Mouse (Mus musculus) T-helper 17 cell (primary cell): ENCODE measurements at regions not wholly inside any gene's neighbourhood (a gene's known extent, or its start where the extent isn't known, plus 50 kb on each side); places are given as distances from the start of the nearest gene placed in this dataset.

Experiments
- in situ Hi-C, 2 experiments: fragments of 300-600 bp; cut with MboI, MseI; formaldehyde crosslinking; loops; 1 replicate in 1 of 2; 2 replicates in 1 of 2; pipeline ENCODE4 v1.15.1; 2025; ENCODE audit warnings: high pct_unique_total_duplicates in 2 of 2

DNA sequence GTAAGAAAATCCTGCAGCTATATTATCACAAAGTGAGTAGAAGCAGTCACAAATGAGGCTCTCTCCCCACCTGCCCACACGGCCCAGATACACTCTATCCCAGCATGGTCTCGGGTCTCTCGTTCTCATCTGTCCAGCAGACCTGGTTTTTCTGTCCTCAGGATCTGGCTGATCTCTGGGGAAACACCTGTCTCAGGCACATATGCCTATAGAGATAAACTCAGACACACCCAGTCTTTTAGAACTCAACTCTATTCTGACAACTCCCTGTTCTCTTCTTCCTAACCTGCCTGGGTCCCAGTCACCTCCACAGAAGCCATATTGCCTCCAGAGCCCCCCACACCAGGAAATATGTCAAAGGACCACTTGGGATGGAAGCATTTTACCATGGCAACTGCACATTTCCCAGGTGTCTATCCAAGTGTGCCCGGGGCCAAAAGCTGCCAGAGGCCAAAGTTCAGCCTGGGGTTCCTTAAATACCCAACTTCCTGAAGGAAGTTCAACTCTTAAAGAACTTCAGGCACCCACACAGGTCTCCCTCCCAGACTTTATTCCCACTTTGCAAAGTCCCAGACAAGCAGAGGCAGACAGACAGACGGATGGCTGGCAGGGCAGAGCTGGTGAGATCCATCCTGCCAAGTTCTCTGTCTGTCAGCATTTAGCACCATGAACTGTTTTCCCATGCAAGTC lies 279.0 kb downstream of the Cdh26 start:
- in situ Hi-C loops = loop anchor here in 1 of 2 experiments (25.0 kb wide), 1 partner anchor 1828 kb away; no protein-coding TSS in a partner anchor

DNA sequence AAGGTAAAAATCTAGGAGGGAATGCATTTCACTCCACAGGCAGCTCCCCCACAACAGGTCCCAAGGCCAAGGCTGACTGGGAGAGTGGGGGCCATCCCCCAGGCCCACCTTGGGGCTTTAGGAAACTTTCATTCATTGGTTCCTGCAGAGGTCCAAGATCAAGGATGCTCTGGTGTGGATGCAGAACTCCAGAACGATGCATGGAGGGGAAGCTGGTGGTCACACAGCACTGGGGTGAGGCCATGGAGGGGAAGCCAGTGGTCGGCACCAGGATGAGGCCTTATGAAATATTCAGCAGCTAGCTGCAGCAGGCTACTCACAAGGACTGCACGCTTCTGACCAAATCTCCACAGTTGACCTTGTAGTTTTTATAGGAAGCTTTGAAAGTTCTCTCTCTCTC lies 279.7 kb downstream of the Cdh26 start:
- in situ Hi-C loops = loop anchor here in 1 of 2 experiments (25.0 kb wide), 1 partner anchor 1827 kb away; no protein-coding TSS in a partner anchor

DNA sequence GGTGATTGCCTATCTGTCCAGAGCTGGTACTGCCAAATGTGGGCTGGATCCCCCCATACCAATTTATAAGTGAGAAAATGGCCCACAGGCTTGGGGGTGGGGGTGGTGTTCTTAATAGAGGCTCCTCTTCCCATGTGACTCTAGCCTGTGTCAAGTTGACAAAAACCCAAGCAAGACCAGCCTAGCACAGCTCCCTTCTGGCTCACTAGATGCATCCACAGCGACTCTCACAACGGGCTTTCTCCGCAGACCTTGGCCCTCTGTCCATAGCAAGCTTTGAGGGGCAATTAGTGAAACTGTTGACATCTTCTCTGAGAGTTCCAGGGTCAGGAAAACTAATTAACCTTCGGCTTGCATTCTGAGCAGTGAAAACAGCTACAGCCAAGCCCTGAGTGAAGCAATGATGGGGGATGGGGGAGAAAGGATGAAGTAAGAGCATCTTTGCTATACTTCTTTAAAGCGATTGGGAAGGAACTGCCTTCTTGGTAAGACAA lies 281.3 kb downstream of the Cdh26 start:
- in situ Hi-C loops = loop anchor here in 1 of 2 experiments (25.0 kb wide), 1 partner anchor 1826 kb away; no protein-coding TSS in a partner anchor

DNA sequence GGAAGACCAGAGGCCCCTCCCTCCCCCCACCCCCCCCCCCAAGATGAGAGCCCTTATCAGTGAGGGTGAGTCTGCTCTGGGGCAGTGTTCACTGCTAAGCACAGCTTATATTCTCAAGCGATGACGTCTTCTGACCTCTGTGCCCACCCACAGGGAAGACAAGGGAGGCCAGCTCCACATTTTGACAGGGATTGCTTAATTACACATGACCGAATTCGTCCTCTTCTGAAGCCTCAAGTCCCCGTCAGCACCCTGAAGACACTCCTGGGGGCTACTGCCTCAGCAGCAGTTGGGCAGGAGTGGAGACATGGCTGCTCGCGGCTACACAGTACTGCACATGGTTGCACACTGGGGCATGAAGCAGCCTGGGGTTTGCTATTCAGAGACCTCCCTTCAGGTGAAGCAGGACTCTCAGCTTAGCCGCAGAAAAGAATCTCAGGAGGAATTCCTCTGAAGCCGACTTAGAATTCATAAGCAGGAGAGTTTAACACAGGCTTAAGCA lies 282.1 kb downstream of the Cdh26 start:
- in situ Hi-C loops = loop anchor here in 1 of 2 experiments (25.0 kb wide), 1 partner anchor 1825 kb away; no protein-coding TSS in a partner anchor

DNA sequence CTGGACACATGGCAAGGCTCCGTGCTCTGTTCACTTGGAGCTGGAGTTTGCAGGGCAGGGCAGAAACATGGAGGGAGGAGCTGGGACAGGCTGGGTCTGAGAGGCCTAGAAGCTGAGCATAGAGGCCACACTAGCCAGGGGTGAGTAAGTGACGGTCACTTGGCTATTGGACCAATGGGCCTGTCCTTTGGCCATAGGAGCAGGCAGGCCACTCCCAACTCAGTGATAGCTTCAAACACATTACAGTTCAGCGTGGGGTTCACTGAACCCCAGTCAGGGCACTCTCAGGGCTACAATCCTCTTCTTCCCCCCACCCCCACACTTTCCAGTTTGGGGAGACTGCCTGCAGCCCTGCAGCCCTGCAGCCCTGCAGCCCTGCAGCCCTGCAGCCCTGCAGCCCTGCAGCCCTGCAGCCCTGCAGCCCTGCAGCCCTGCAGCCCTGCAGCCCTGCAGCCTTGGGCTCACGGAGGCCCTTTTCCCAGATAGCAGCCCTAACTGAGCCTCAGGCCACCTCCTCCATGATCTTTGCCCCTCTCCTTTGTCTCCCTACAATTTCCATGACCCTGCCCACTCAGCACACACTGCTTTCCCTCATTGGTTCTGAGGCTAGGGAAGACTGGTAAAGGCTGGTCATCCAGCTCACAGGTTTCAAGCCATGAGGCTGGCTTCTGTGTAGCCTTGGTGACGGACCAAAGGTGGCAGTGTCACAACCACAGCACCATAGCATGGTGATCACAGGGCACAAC lies 285.3 kb downstream of the Cdh26 start:
- in situ Hi-C loops = loop anchor here in 1 of 2 experiments (25.0 kb wide), 1 partner anchor 1822 kb away; no protein-coding TSS in a partner anchor

DNA sequence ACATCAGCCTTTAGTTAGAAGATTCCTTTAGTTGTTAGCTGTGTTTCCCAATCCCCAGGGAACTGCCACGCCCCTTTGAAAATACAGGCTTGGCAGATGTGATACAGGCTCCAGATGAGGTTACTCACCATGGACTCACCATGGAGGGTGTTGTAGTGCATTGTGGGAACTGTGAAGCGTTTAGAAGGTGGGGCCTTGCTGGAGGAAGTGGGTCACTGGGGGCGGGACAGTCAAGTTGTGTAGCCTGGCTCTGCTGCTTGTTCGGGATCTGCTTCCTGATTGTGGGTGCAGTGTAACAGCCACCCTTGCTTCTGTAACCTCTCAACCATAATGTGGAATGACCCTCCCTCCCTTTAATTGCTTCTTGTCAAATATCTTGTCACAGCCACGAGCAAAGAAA lies 287.7 kb downstream of the Cdh26 start:
- in situ Hi-C loops = loop anchor here in 1 of 2 experiments (25.0 kb wide), 1 partner anchor 1819 kb away; no protein-coding TSS in a partner anchor

DNA sequence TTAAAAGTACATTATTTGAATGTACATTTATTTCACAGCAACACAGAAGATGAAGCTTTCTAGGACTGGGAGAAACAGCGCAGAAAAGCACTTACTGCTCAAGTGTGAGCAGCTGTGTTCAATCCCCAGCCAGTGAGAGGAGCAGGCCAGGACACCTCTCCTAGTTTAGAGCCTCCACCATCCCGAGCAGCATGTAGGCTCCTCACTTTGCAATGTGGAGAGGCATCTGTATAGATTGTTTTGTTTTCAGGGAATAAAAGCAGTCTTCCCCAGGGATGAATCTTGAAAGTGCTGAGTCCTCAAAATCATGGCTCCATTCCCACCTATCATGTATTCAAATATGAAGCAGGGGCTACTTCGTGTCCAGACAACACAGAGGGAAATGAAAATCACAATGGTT lies 293.1 kb downstream of the Cdh26 start:
- in situ Hi-C loops = loop anchor here in 1 of 2 experiments (25.0 kb wide), 1 partner anchor 1814 kb away; no protein-coding TSS in a partner anchor

DNA sequence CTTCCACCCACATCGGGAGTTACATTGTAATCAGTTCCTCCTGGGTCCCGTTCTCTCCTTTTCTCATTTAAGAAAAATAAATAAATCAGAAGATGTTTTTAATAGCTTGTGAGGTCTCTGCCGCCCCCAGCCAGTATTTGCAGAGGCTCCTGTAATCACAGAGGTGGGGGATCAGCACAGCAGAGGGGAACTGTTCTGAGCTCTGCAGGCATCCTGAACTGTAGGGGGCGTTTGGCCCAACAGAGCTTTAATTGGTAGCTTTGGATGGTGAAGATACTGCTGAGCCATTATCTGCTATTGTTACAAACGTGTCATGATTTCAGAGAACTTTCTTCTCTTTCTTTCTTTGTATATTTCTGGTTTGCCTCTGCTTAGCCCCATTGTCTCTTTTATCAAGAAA lies 293.9 kb downstream of the Cdh26 start:
- in situ Hi-C loops = loop anchor here in 1 of 2 experiments (25.0 kb wide), 1 partner anchor 1813 kb away; no protein-coding TSS in a partner anchor

DNA sequence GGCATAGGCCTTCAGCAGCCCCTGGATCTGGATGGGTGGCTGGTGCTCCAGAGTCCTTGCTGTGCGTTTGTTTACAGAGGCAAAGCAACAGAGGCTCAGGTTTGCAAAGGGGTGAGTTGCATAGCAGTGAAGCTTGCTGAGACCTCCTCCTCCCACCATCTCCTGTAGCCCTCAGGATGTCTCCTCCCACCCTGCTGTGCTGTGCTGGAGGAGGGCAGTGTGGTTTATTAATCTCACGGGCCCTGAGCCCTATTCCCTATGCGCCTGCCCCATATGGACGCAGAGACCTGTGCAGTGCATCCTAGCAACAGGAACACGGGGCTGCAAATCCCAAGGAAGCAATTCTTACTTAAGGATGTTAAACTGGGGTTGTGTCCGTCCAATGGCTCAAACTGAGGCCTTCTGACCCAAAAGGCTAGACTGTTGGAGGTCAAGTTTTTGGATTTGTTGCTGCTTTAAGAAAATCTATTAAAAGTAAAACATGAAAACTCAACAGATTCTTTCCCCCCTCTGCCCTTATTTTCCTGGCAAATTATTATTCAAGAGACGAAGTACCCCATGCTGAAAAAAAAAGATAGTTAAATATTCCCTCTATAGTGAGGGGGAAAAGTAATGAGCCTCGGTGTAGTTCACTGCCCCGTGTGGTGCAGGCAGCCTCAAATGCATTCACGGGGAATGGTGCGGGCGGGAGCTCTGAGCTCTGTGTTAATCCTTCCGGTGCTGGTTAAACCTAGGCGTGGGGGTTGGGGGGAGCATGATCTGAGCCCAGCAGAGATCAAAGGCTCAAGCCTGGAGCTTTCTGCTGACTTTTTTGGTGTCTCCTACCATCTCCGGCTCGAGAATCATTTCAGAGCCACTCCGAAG lies 297.8 kb downstream of the Cdh26 start:
- in situ Hi-C loops = no loop called here

DNA sequence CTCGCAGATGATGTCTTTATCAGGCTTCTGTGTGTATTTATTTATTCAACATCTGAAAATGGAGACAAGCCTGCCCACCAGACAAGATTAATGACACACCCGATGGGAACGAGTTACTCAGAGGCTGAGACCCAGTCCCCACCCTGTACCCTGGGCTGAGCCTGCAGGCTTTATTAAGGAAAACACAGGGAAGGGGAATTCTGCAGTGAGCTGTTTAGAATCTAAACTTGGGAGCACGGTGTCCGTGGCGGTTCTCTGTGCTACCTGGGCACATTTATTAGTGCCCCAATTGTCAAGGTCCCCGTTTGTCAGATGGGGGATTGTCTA lies 298.4 kb downstream of the Cdh26 start:
- in situ Hi-C loops = no loop called here

DNA sequence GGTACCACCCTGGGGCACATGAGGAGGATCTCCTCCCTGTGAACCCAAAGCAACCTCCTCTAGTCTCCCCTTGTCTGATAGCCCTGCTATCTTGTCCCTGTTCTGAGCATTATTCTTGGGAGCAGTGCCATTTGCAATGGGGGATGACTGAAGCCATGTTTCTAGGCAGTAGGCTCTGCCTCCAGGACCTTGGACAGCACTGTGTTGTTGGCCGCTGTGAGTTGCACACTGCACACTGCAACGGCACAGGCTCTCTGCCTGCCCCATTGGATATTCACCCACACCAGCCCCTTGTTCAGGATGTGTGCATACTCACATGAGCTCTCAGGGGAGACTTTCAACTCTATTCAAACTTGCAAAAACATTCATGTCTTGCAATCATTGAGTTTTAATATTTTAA lies 304.8 kb downstream of the Cdh26 start:
- in situ Hi-C loops = no loop called here

DNA sequence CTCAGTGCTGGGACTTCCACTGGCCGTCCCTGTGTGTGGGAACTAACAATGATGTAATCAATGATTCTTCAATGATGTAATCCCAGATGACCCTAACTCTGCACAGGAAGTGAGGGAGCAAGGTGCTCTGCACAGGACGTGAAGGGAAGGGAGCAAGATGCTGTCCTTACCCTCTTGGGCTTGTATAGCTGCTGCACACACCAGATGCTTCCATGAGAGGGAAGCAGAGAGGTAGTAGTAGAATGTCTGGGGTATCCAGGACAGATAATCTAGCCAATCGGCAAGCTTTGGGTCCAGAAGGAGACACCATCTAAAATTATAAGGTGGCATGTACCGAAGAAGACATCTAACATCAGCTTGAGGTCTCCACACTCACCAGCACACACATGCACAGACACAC lies 314.3 kb downstream of the Cdh26 start:
- in situ Hi-C loops = no loop called here

DNA sequence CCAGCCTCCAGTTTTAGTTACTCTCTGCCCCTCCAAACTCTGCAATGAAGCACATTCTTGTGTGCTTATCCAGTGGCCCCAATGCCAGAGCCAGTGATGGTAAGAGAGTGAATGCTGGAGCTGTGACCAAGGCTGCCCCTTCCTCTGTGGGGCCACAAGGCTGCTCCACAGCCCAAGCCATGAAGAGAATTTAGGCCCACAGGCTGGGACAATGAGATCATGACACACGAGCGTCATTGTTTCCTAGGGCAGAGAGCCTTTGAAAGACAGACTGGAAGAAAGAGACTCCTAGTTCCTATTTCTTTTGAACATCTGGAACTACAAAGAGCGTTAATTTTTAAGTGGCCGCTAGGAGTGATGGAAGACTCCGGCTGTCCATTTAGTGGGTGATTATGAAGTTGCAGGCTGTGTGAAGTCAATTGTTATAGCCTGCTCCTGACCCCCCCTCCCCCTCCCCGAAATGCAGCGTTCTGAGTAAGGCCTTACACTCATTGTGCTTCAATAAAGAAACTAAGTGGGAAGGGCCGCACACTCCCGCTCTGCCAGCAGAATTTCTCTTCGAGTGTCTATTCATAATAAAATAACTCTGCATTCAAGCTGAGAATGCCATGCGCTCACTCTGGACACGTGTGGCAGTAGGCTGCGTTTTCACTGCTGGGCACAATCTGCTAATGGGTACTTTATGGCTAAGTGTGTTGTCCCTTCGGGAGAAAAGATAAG lies 315.1 kb downstream of the Cdh26 start:
- in situ Hi-C loops = no loop called here

DNA sequence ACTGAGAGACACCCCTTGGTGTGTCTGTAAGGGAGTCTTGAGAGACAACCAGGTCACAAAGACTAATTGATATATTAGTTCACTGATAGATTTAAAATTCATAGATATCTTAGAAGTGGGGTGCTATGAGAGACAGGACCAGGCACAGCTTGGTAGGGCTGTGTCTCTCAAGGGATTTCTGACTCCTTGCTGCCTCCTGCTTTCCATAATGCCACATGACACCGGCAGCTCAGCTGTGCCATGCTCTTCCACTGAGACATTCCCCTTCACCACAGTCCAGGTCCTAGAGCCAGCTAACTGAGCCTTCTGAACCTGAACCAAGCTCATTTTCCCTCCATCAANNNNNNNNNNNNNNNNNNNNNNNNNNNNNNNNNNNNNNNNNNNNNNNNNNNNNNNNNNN lies 320.9 kb downstream of the Cdh26 start:
- in situ Hi-C loops = no loop called here

DNA sequence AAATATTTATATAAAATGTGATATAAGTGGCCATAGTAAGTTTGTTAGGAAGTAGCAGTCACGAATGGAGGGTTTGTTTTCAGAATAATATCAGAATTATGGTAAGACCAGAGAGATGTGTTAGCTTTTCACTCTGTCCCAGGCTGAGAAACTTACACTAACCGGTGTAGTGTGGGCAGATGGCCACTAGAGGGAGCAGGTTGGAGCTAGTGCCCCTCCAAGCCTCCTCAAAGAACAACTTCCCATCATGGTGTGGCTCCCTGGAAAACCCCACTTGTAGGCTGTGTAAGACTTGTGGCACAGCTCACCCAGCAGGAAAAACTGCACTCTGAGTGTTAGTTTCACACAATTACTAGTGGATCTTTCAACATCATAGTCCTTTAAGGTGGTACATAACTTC lies 328.0 kb downstream of the Cdh26 start:
- in situ Hi-C loops = no loop called here

DNA sequence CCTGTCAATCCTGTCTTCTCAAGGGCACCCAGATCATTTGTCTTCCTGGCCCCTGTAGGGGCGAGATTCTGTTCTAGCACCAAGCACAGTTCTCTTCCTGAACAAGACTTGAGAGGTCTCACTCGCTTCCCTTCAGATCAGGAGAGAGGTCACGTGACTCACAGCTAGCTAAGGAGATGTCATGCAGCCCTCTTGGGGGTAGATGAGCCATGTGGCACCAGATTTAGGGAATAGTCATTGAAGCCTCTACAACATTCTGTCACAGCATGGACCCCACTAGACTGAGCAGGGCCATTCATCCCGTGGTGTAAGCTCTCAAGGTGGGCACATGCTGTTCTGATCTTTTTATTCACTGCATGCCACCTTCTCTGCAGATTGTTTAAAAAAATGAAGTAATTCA lies 338.2 kb downstream of the Cdh26 start:
- in situ Hi-C loops = no loop called here

DNA sequence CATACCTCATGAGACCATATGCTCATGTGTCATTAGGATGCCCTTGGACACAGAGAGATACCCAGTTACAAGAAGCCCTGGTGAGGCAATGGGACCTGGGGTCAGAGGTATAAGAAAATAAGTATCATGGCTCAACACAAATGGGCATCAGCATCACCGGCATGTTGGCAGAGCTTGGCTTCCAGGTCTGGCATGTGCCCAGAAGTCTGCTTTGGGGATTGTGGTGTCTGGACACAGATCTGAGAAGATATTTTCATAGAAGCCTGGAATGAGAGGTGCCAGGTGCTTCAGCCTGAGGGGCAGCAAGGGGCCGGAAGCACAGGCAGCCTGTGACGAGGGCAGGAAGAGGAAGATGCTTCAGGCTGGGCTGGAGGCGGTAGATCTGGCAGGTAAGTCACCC lies 338.7 kb downstream of the Cdh26 start:
- in situ Hi-C loops = no loop called here

DNA sequence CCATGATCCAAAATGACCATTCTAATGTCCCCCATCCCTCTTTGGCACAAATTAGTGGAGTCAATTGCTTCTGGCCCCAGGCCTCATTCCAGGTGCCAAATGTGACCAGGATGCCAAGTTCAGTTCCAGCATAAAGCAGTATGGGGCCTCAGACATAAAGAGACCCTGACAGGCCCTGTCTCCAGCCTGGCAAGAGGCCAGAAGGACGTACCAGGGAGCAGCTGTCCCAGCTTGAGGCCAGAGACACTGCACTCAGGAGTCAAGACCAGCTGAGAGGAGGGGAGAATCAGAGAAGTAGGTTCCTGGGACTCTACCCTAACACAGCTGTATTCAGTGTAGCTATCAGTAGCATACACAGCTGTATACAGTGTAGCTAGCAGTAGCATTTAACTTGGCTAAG lies 341.1 kb downstream of the Cdh26 start:
- in situ Hi-C loops = loop anchor here in 1 of 2 experiments (10.0 kb wide), 1 partner anchor 763 kb away; no protein-coding TSS in a partner anchor

DNA sequence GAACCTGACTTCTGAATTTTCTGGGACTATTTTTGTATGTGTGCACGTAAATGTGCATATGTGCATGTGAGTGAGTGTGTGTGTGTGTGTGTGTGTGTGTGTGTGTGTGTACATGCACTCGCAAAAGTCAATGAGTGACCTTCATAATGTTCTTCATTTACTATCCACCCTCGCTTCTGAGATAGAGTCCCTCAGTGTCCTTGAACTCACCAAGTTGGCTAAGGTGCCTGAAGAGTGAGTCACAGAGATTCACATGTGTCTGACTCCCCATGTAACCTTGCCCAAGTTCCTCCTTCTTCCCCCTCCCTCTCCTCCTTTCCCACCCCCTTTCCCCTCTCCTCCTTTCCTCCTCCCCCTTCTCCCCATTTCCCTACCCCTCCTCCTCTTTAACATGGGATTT lies 341.6 kb downstream of the Cdh26 start:
- in situ Hi-C loops = loop anchor here in 1 of 2 experiments (10.0 kb wide), 1 partner anchor 763 kb away; no protein-coding TSS in a partner anchor

DNA sequence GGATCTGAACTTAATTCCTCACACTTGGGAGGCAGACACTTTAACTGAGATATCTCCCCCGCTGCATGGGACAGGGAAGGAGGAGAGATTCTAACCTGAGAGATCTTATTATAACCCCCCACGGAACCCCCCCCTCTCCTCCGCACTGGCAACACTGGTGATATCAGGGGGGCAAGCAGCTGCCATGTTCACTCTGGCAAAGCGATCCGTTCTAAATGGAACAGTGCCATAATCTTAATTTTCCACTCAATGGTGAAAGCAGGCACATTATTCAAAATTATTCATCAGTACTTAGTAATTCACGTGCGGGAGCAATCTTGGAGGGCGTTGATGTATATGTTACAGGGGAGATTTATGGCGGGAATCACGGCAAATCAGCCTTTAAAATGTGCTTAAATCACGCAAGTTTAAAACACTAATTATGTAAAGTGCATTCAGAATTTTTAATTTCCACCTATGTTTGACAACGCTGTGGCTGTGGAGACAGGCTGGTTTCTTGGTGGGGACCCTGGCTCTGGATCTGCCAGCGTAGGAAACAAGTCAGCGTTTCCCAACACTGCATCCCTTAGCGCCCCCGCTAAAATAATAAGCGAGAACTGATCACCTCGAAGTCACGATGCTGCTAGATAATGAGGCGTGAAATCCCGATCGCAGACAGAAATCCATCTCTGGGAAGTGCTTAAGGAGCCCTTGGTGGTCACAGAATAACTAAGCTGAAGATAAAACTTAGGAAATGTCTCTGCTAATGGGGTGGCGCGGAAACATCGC lies 354.7 kb downstream of the Cdh26 start:
- in situ Hi-C loops = no loop called here
